Mouse (Mus musculus) embryonic facial prominence, embryonic 10.5 days (tissue): ENCODE results near the gene Gm527. TPM values are rescaled to one million over a fixed set of nuclear protein-coding genes. Genes with fewer than 3 reads are reported as not detected.

Experiments
- DNase-seq: peaks from one replicate; pipeline ENCODE4 v3.0.0-alpha.2; 2017; ENCODE audit warnings: low spot score
- H3K27ac ChIP-seq: fragments of 300-500 bp; sonication (generic); replicated peaks from 2 replicates; pipeline ENCODE4 v1.5.1; 2016; ENCODE audit warnings: mild to moderate bottlenecking
- H3K27me3 ChIP-seq: fragments of 300-500 bp; sonication (generic); replicated peaks from 2 replicates; pipeline ENCODE4 v1.6.1; 2016; ENCODE audit warnings: low read depth, mild to moderate bottlenecking; ENCODE audit not compliant: poor library complexity, severe bottlenecking
- H3K36me3 ChIP-seq: fragments of 300-500 bp; sonication (generic); replicated peaks from 2 replicates; pipeline ENCODE4 v1.6.1; 2016; ENCODE audit warnings: mild to moderate bottlenecking, moderate library complexity
- H3K4me1 ChIP-seq: fragments of 300-500 bp; sonication (generic); 2 replicates; pipeline ENCODE4 v1.6.1; 2016
- H3K4me3 ChIP-seq: fragments of 300-500 bp; sonication (generic); 2 replicates; pipeline ENCODE4 v1.5.1; 2016; ENCODE audit warnings: mild to moderate bottlenecking, moderate library complexity
- H3K9me3 ChIP-seq: fragments of 300-500 bp; sonication (generic); 2 replicates; pipeline ENCODE4 v1.6.1; 2016; ENCODE audit warnings: mild to moderate bottlenecking
- WGBS: fragments of 180-500 bp; shearing (Covaris S2); methylation state at CpG from one replicate; pipeline ENCODE4 v1.1.7; 2016; 5-methylcytosine and 5-hydroxymethylcytosine counted together
- polyA plus RNA-seq: library from polyadenylated mRNA; unstranded; fragments of >200 nt; fragmentation: Nextera tagmentation; extraction: Ambion mirVana; gene quantifications from 2 replicates; pipeline ENCODE4 v1.2.1, GENCODE M21; 2016

Gm527 gene
- polyA plus RNA-seq, result 0.99 and 1.2 TPM in 2 replicates

GRCm38 (mm10) chr12:64917578-64918471, at the start of gene Gm527:
TSS of gene Gm527 (plus strand) at chr12:64917906.
- H3K4me1 ChIP-seq, result no peaks in the 10 kb centered on the region
- peak within 1 kb of the TSS; percentile 90 for H3K4me3 ChIP-seq
- peak; percentile 97 for DNase-seq
- H3K27ac ChIP-seq, result peak within 1 kb of the TSS; percentile 89
- H3K27me3 ChIP-seq, result peaks cover 7% of the 10 kb centered on the region; the same call in 1 of the 2 replicates
- WGBS, result under 1% methylated on average over 93 of the region's 93 CpGs
- no peaks in the 10 kb centered on the region for H3K9me3 ChIP-seq
- no peaks in the 10 kb centered on the region for H3K36me3 ChIP-seq

GRCm38 (mm10) chr12:64871103-64871502, 46.6 kb upstream of the Gm527 start:
- no peaks in the 10 kb centered on the region for H3K9me3 ChIP-seq
- H3K27ac ChIP-seq, result no peak overlapping the region
- no peaks in the 10 kb centered on the region for H3K4me1 ChIP-seq
- WGBS, result 63% methylated on average over 4 of the region's 4 CpGs
- no peak overlapping the region for H3K4me3 ChIP-seq
- no peaks in the 10 kb centered on the region for H3K27me3 ChIP-seq
- no peak for DNase-seq
- H3K36me3 ChIP-seq, result no peaks in the 10 kb centered on the region

DNA sequence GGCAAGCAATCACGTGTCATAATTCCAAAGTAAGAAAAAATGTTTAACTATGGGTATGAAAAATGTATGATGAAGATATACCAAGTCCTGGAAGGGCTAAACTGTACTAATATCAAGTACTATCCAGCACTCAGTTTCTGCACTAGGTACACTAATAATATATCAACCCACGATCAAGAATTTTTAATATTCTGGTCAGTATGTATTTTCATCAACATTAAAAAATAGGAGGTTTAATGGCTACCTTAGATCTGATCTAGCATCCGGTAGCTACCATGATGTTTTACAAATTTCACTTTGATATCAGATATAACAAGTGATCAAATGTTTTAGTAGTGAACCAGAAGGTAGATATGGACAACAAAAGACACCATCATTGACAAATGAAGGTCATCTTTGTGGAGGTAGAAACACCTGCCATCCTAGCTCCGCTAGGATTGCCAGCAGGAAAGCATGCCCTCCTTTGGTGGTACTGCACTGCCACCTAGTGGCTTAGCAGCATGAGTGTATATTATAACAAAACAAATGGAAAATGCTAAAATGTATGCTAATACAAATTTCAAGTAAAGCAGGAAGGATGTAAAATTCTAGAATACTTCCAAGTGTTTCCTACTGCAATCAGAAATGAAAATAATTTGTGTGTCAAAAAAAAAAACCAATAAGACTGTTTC, 20.5 kb upstream of the Gm527 start:
- Histone ChIP-seq H3K9me3 (no peaks in the 10 kb centered on the region), H3K4me3 (no peak overlapping the region), H3K36me3 (no peaks in the 10 kb centered on the region), H3K4me1 (peaks cover 6% of the 10 kb centered on the region), H3K27me3 (no peaks in the 10 kb centered on the region), H3K27ac (no peak overlapping the region)
- DNase-seq, result peak; percentile 68
- WGBS, result 50% methylated on average over 4 of the region's 4 CpGs

DNA sequence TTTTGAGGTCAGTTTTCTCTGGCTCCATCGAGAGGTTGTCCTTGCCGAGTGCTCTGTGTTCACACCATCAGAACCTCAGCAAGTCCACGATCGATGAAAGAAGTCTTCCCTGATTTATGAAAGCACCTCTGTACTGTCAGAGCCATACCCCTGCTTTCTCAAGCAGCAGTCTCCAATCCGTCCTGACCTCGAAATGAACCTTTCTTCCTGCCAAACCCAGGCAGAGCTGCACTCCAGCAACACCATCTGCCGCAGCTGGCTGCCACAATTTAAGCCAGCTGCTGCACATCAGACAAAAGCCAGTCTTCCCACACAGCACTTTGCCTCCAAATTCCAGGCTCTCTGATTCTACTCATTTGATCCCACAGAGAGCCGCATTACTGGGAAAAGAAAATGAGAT, 15.2 kb upstream of the Gm527 start:
- Histone ChIP-seq H3K27ac (peak overlapping the region; percentile 61; the same call in 1 of the 2 replicates), H3K9me3 (no peaks in the 10 kb centered on the region), H3K4me1 (peaks cover 22% of the 10 kb centered on the region), H3K4me3 (no peak overlapping the region), H3K36me3 (no peaks in the 10 kb centered on the region), H3K27me3 (no peaks in the 10 kb centered on the region)
- WGBS, result 25% methylated on average over 8 of the region's 8 CpGs
- DNase-seq, result peak; percentile 80

GRCm38 (mm10) chr12:64903186-64903585, 14.5 kb upstream of the Gm527 start:
- DNase-seq, result peak; percentile 10
- no peaks in the 10 kb centered on the region for H3K9me3 ChIP-seq
- no peak overlapping the region for H3K4me3 ChIP-seq
- H3K36me3 ChIP-seq, result no peaks in the 10 kb centered on the region
- H3K27me3 ChIP-seq, result no peaks in the 10 kb centered on the region
- WGBS, result 61% methylated on average over 8 of the region's 8 CpGs
- peak overlapping the region; percentile 24; the same call in 1 of the 2 replicates for H3K27ac ChIP-seq
- H3K4me1 ChIP-seq, result peaks cover 22% of the 10 kb centered on the region

DNA sequence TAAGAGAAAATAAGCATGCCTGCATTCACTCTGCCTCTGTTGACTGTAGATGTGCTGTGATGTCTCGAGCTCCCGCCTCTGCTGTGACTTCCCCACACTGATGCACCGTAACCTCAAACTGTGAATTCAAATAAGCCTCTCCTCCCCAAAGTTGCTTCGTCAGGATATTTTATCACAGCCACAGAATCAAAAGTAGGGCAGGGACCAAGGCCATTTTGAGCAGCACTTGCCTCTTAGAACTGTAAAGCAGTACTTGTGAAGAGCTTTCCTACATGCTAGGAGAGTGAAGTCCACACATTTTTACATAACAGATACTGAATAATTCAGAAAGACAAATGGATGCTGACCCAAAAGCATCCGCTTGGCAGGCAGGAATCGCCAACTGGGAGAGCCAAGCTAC, 4.7 kb upstream of the Gm527 start:
- Histone ChIP-seq H3K4me1 (no peaks in the 10 kb centered on the region), H3K9me3 (no peaks in the 10 kb centered on the region), H3K4me3 (no peak overlapping the region), H3K27me3 (no peaks in the 10 kb centered on the region), H3K27ac (no peak overlapping the region), H3K36me3 (no peaks in the 10 kb centered on the region)
- WGBS, result 73% methylated on average over 6 of the region's 6 CpGs
- no peak for DNase-seq

GRCm38 (mm10) chr12:64916735-64917134, 971 bp upstream of the Gm527 start:
- Histone ChIP-seq H3K36me3 (no peaks in the 10 kb centered on the region), H3K27ac (no peak overlapping the region), H3K4me1 (no peaks in the 10 kb centered on the region), H3K4me3 (no peak overlapping the region), H3K9me3 (no peaks in the 10 kb centered on the region), H3K27me3 (peaks cover 7% of the 10 kb centered on the region; the same call in 1 of the 2 replicates)
- DNase-seq, result no peak

GRCm38 (mm10) chr12:64937493-64937892, 19.8 kb downstream of the Gm527 start:
- H3K4me1 ChIP-seq, result no peaks in the 10 kb centered on the region
- peaks cover 13% of the 10 kb centered on the region for H3K36me3 ChIP-seq
- 82% methylated on average over 2 of the region's 2 CpGs for WGBS
- H3K27me3 ChIP-seq, result no peaks in the 10 kb centered on the region
- H3K4me3 ChIP-seq, result no peak overlapping the region
- no peak overlapping the region for H3K27ac ChIP-seq
- H3K9me3 ChIP-seq, result no peaks in the 10 kb centered on the region
- no peak for DNase-seq

DNA sequence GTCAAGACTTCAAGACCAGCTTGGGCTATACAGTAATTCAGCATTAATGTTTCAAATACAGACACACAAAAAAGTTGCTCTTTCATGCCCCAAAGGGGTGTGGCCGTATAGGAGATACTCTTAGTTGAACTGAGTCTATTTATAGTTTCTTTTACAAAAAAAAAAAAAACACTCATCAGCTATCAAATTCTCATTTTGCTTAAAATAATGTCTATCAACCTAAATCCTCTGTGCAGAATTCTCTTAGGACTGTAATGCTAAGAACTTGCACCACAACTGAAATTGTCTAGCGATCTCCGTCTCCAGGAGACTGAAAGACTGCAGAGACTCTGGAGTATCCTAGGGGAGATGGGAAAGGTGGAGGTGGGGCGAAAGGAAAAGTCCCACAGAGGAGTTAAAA, 46.9 kb downstream of the Gm527 start:
- no peaks in the 10 kb centered on the region for H3K9me3 ChIP-seq
- no peaks in the 10 kb centered on the region for H3K27me3 ChIP-seq
- no peaks in the 10 kb centered on the region for H3K36me3 ChIP-seq
- H3K4me3 ChIP-seq, result peak overlapping the region; percentile 93
- peaks cover 30% of the 10 kb centered on the region for H3K4me1 ChIP-seq
- WGBS, result 24% methylated on average over 4 of the region's 4 CpGs
- DNase-seq, result no peak
- H3K27ac ChIP-seq, result no peak overlapping the region

DNA sequence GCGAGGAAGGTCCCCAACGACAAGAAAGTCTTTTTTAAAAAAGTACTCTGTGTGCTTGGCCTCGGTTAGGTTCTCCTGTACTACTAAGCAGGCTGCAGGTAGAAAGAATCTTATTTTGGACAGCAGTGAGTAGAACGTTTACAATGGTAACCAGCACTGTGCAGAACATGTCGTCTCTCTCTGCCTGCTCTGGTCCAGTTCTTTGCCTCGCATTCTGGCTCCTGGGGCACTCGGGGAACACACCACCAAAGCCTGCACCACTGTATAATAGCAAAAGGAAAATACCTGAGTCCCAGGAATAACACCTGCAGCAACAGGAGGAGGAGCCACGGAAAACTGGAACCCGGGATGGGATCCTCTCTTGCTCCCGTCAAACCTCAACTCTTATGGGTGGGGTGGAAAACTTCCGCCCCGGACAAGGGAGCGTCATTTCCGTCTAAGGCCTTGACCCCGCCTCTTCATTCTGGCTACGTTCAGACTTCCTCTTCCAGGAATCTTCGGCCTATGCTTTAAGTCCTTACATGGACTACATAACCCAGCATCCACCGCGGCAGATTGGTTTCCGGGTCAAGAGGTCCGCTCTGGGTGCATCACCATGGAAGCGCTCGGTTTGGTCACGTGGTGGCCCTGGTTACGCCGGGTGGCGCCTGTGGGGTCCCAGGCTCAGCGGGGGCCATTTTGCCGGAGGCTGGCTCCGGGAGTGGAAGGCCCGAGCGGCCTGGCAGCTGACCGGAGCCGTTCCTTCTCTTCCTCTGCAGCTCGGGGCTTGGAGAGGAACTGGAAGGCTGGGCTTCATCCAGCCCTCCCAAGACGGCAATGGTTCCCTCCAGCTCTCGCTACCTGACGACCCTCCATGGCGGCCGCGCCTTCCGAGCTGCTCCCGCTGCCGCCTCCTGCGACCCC, 47.7 kb downstream of the Gm527 start, which contains the start of the genes Klhl28 and Togaram1:
Gene Klhl28 (minus strand): TSS at position 411 of the 903 bp plus-strand sequence.
Gene Togaram1 (plus strand): TSS at position 681 of the 903 bp plus-strand sequence.
- Histone ChIP-seq H3K27ac (peak within 1 kb of the TSS; percentile 92), H3K4me3 (peak within 1 kb of the TSS; percentile 93), H3K9me3 (no peaks in the 10 kb centered on the region), H3K36me3 (peaks cover 6% of the 10 kb centered on the region), H3K4me1 (peaks cover 36% of the 10 kb centered on the region), H3K27me3 (no peaks in the 10 kb centered on the region)
- DNase-seq, result peak; percentile 99
- WGBS, result 0% methylated on average over 45 of the region's 45 CpGs

- DNase-seq, result peak; percentile 67
- peaks cover 13% of the 10 kb centered on the region for H3K36me3 ChIP-seq
- peak overlapping the region; percentile 92 for H3K27ac ChIP-seq
- peak overlapping the region; percentile 93 for H3K4me3 ChIP-seq
- WGBS, result under 1% methylated on average over 44 of the region's 44 CpGs
- H3K4me1 ChIP-seq, result peaks cover 41% of the 10 kb centered on the region
- no peaks in the 10 kb centered on the region for H3K9me3 ChIP-seq
- H3K27me3 ChIP-seq, result no peaks in the 10 kb centered on the region
Measured at GRCm38 (mm10) chr12:64966101-64966631, 48.5 kb downstream of the Gm527 start.
